Mouse (Mus musculus) hindbrain, embryonic 12.5 days (tissue): Measurements from ENCODE around the gene Klhl7. TPM values are rescaled to one million over a fixed set of nuclear protein-coding genes. Genes with fewer than 3 reads are reported as not detected.

Experiments
- ATAC-seq: fragments of 200-750 bp; cut with Nextera tagmentation; 2 replicates; pipeline ENCODE4 v1.8.0; 2017; ENCODE audit warnings: moderate TSS enrichment; ENCODE audit not compliant: low FRiP score
- H3K27ac ChIP-seq: fragments of 300-500 bp; sonication (generic); 2 replicates; pipeline ENCODE4 v1.5.1; 2016; ENCODE audit warnings: mild to moderate bottlenecking
- H3K27me3 ChIP-seq: fragments of 300-500 bp; sonication (generic); 2 replicates; pipeline ENCODE4 v1.6.1; 2016; ENCODE audit warnings: mild to moderate bottlenecking
- H3K36me3 ChIP-seq: fragments of 300-500 bp; sonication (generic); 2 replicates; pipeline ENCODE4 v1.6.1; 2016; ENCODE audit warnings: mild to moderate bottlenecking
- H3K4me1 ChIP-seq: fragments of 300-500 bp; sonication (generic); 2 replicates; pipeline ENCODE4 v1.6.1; 2016
- H3K4me2 ChIP-seq: fragments of 300-500 bp; sonication (generic); replicated peaks from 2 replicates; pipeline ENCODE4 v1.6.1; 2016; ENCODE audit warnings: mild to moderate bottlenecking
- H3K4me3 ChIP-seq: fragments of 300-500 bp; sonication (generic); 2 replicates; pipeline ENCODE4 v1.5.1; 2016; ENCODE audit warnings: mild to moderate bottlenecking
- H3K9ac ChIP-seq: fragments of 300-500 bp; sonication (generic); 2 replicates; pipeline ENCODE4 v1.6.1; 2016; ENCODE audit warnings: mild to moderate bottlenecking, moderate library complexity
- H3K9me3 ChIP-seq: fragments of 300-500 bp; sonication (generic); replicated peaks from 2 replicates; pipeline ENCODE4 v1.6.1; 2016; ENCODE audit warnings: mild to moderate bottlenecking
- WGBS: fragments of 180-500 bp; shearing (Covaris S2); methylation state at CpG from one replicate; pipeline ENCODE4 v1.1.7; 2016; 5-methylcytosine and 5-hydroxymethylcytosine counted together
- polyA plus RNA-seq: library from polyadenylated mRNA; unstranded; fragments of >200 nt; fragmentation: Nextera tagmentation; extraction: Ambion mirVana; gene quantifications from 2 replicates; pipeline ENCODE4 v1.2.1, GENCODE M21; 2016

Klhl7 gene
- polyA plus RNA-seq, 1 experiment from 2014 or later = 113 TPM

- H3K9ac ChIP-seq = 0 out of 2 replicates have a peak overlapping the region, but pooled peaks have one; percentile 20
- peak; percentile 85 for ATAC-seq
- H3K27ac ChIP-seq = peak overlapping the region; percentile 64
- no peaks in the 10 kb centered on the region for H3K9me3 ChIP-seq
- no peaks in the 10 kb centered on the region for H3K36me3 ChIP-seq
- WGBS = 2% methylated on average over 14 of the region's 15 CpGs
- peak overlapping the region; percentile 39 for H3K4me2 ChIP-seq
- H3K4me1 ChIP-seq = peaks cover 3% of the 10 kb centered on the region
- H3K27me3 ChIP-seq = 0 out of 2 replicates have a peak, but pooled peaks cover 4% of the 10 kb centered on the region
- peak overlapping the region; percentile 13; the same call in 1 of the 2 replicates for H3K4me3 ChIP-seq
These were observed 23.3 kb upstream of the Klhl7 start for GRCm38 (mm10) chr5:24076986-24077718.

GRCm38 (mm10) chr5:24077739-24078306, 22.6 kb upstream of the Klhl7 start:
- H3K4me3 ChIP-seq = no peak overlapping the region
- no peak overlapping the region for H3K27ac ChIP-seq
- no peaks in the 10 kb centered on the region for H3K9me3 ChIP-seq
- 22% methylated on average over 7 of the region's 7 CpGs for WGBS
- H3K36me3 ChIP-seq = no peaks in the 10 kb centered on the region
- H3K4me2 ChIP-seq = peak overlapping the region; percentile 39
- H3K27me3 ChIP-seq = 0 out of 2 replicates have a peak, but pooled peaks cover 4% of the 10 kb centered on the region
- H3K4me1 ChIP-seq = peaks cover 3% of the 10 kb centered on the region
- 0 out of 2 replicates have a peak, but pooled peaks have one; percentile 29 for ATAC-seq
- no peak overlapping the region for H3K9ac ChIP-seq

- H3K4me2 ChIP-seq = no peak overlapping the region
- H3K9me3 ChIP-seq = no peaks in the 10 kb centered on the region
- H3K4me1 ChIP-seq = peaks cover 3% of the 10 kb centered on the region
- no peak overlapping the region for H3K27ac ChIP-seq
- ATAC-seq = no peak
- no peak overlapping the region for H3K4me3 ChIP-seq
- 0 out of 2 replicates have a peak, but pooled peaks cover 4% of the 10 kb centered on the region for H3K27me3 ChIP-seq
- no peaks in the 10 kb centered on the region for H3K36me3 ChIP-seq
- no peak overlapping the region for H3K9ac ChIP-seq
- 81% methylated on average over 7 of the region's 7 CpGs for WGBS
These were observed 21.8 kb upstream of the Klhl7 start for GRCm38 (mm10) chr5:24078420-24079179.

GRCm38 (mm10) chr5:24080826-24081225, 19.6 kb upstream of the Klhl7 start:
- Histone ChIP-seq H3K4me2 (no peak overlapping the region), H3K4me1 (peaks cover 3% of the 10 kb centered on the region), H3K36me3 (no peaks in the 10 kb centered on the region), H3K4me3 (no peak overlapping the region), H3K27me3 (0 out of 2 replicates have a peak, but pooled peaks cover 4% of the 10 kb centered on the region), H3K27ac (no peak overlapping the region), H3K9ac (no peak overlapping the region), H3K9me3 (no peaks in the 10 kb centered on the region)
- ATAC-seq = no peak
- 74% methylated on average over 6 of the region's 6 CpGs for WGBS

- no peak for ATAC-seq
- Histone ChIP-seq H3K4me3 (no peak overlapping the region), H3K9me3 (no peaks in the 10 kb centered on the region), H3K4me1 (no peaks in the 10 kb centered on the region), H3K36me3 (no peaks in the 10 kb centered on the region), H3K27me3 (0 out of 2 replicates have a peak, but pooled peaks cover 4% of the 10 kb centered on the region), H3K4me2 (no peak overlapping the region), H3K27ac (no peak overlapping the region), H3K9ac (no peak overlapping the region)
- 80% methylated on average over 4 of the region's 4 CpGs for WGBS
These were observed 15.6 kb upstream of the Klhl7 start for GRCm38 (mm10) chr5:24084835-24085234.

GRCm38 (mm10) chr5:24086241-24086640, 14.2 kb upstream of the Klhl7 start:
- no peak overlapping the region for H3K4me3 ChIP-seq
- WGBS = 90% methylated on average over 16 of the region's 16 CpGs
- H3K27ac ChIP-seq = no peak overlapping the region
- no peaks in the 10 kb centered on the region for H3K36me3 ChIP-seq
- H3K4me2 ChIP-seq = no peak overlapping the region
- no peaks in the 10 kb centered on the region for H3K4me1 ChIP-seq
- no peaks in the 10 kb centered on the region for H3K9me3 ChIP-seq
- no peak for ATAC-seq
- H3K27me3 ChIP-seq = no peaks in the 10 kb centered on the region
- no peak overlapping the region for H3K9ac ChIP-seq

- H3K4me2 ChIP-seq = no peak overlapping the region
- ATAC-seq = no peak
- H3K9ac ChIP-seq = no peak overlapping the region
- WGBS = 41% methylated on average over 3 of the region's 3 CpGs
- H3K27me3 ChIP-seq = no peaks in the 10 kb centered on the region
- H3K4me3 ChIP-seq = no peak overlapping the region
- H3K9me3 ChIP-seq = no peaks in the 10 kb centered on the region
- no peaks in the 10 kb centered on the region for H3K36me3 ChIP-seq
- no peak overlapping the region for H3K27ac ChIP-seq
- no peaks in the 10 kb centered on the region for H3K4me1 ChIP-seq
These were observed 13.5 kb upstream of the Klhl7 start for GRCm38 (mm10) chr5:24086865-24087264.

- Histone ChIP-seq H3K36me3 (no peaks in the 10 kb centered on the region), H3K4me2 (no peak overlapping the region), H3K27ac (no peak overlapping the region), H3K9ac (no peak overlapping the region), H3K27me3 (peaks cover 2% of the 10 kb centered on the region), H3K4me1 (no peaks in the 10 kb centered on the region), H3K9me3 (no peaks in the 10 kb centered on the region), H3K4me3 (no peak overlapping the region)
- no peak for ATAC-seq
- 85% methylated on average over 1 of the region's 1 CpGs for WGBS
These were observed 12.0 kb upstream of the Klhl7 start for GRCm38 (mm10) chr5:24088451-24088850.

- Histone ChIP-seq H3K4me1 (no peaks in the 10 kb centered on the region), H3K27ac (no peak overlapping the region), H3K4me2 (no peak overlapping the region), H3K4me3 (no peak overlapping the region), H3K9ac (no peak overlapping the region), H3K36me3 (no peaks in the 10 kb centered on the region), H3K9me3 (no peaks in the 10 kb centered on the region), H3K27me3 (peaks cover 2% of the 10 kb centered on the region)
- ATAC-seq = no peak
- 77% methylated on average over 3 of the region's 3 CpGs for WGBS
These were observed 7.9 kb upstream of the Klhl7 start for GRCm38 (mm10) chr5:24092496-24092895.

- H3K9me3 ChIP-seq = no peaks in the 10 kb centered on the region
- H3K4me1 ChIP-seq = peaks cover 3% of the 10 kb centered on the region; the same call in 1 of the 2 replicates
- no peak for ATAC-seq
- H3K4me3 ChIP-seq = no peak overlapping the region
- no peak overlapping the region for H3K9ac ChIP-seq
- peaks cover 2% of the 10 kb centered on the region for H3K27me3 ChIP-seq
- no peak overlapping the region for H3K4me2 ChIP-seq
- 77% methylated on average over 6 of the region's 6 CpGs for WGBS
- H3K27ac ChIP-seq = no peak overlapping the region
- H3K36me3 ChIP-seq = no peaks in the 10 kb centered on the region
These were observed 5.0 kb upstream of the Klhl7 start for GRCm38 (mm10) chr5:24095393-24095792.

- no peaks in the 10 kb centered on the region for H3K9me3 ChIP-seq
- 77% methylated on average over 5 of the region's 5 CpGs for WGBS
- no peaks in the 10 kb centered on the region for H3K36me3 ChIP-seq
- H3K27me3 ChIP-seq = peaks cover 2% of the 10 kb centered on the region
- no peak overlapping the region for H3K27ac ChIP-seq
- H3K4me1 ChIP-seq = peaks cover 3% of the 10 kb centered on the region; the same call in 1 of the 2 replicates
- no peak for ATAC-seq
- no peak overlapping the region for H3K4me2 ChIP-seq
- H3K4me3 ChIP-seq = no peak overlapping the region
- H3K9ac ChIP-seq = no peak overlapping the region
These were observed 4.5 kb upstream of the Klhl7 start for GRCm38 (mm10) chr5:24095881-24096280.

- Histone ChIP-seq H3K4me1 (peaks cover 20% of the 10 kb centered on the region), H3K4me3 (peak overlapping the region; percentile 86), H3K4me2 (peak overlapping the region; percentile 69), H3K27me3 (no peaks in the 10 kb centered on the region; the same call in 1 of the 2 replicates), H3K27ac (peak overlapping the region; percentile 98), H3K36me3 (no peaks in the 10 kb centered on the region), H3K9ac (peak overlapping the region; percentile 95), H3K9me3 (no peaks in the 10 kb centered on the region)
- ATAC-seq = peak; percentile 90
- WGBS = under 1% methylated on average over 43 of the region's 46 CpGs
These were observed 456 bp downstream of the Klhl7 start for GRCm38 (mm10) chr5:24100810-24101311.
